Mouse (Mus musculus) liver, postnatal 0 days (tissue): ENCODE data around the gene Hesx1. TPM values are rescaled to one million over a fixed set of nuclear protein-coding genes. Genes with fewer than 3 reads are reported as not detected.
"Not testable (repeated sequence)": the region's sequence is repeated elsewhere in the genome, so short reads cannot be mapped to it uniquely, and the experiment has no call there.

Experiments used
- ATAC-seq: fragments of 200-750 bp; cut with Nextera tagmentation; 2 replicates; pipeline ENCODE4 v1.8.0; 2017; ENCODE audit warnings: mild to moderate bottlenecking, moderate library complexity
- DNase-seq: peaks from one replicate; pipeline ENCODE4 v3.0.0-alpha.2; 2016
- H3K27ac ChIP-seq: fragments of 300-500 bp; sonication (generic); 2 replicates; pipeline ENCODE4 v1.5.1; 2014; ENCODE audit warnings: antibody characterized with exemption, moderate library complexity, mild to moderate bottlenecking, low read depth
- H3K27me3 ChIP-seq: fragments of 300-500 bp; sonication (generic); 2 replicates; pipeline ENCODE4 v1.6.1; 2014; ENCODE audit warnings: low read length, control low read depth, mixed read lengths; ENCODE audit not compliant: insufficient read depth
- H3K36me3 ChIP-seq: fragments of 300-500 bp; sonication (generic); replicated peaks from 2 replicates; pipeline ENCODE4 v1.6.1; 2014; ENCODE audit warnings: mild to moderate bottlenecking, control low read depth, low read length, moderate library complexity, mixed read lengths; ENCODE audit not compliant: insufficient read depth
- H3K4me1 ChIP-seq: fragments of 300-500 bp; sonication (generic); 2 replicates; pipeline ENCODE4 v1.6.1; 2014; ENCODE audit warnings: antibody characterized with exemption, mild to moderate bottlenecking, control low read depth; ENCODE audit not compliant: insufficient read depth
- H3K4me2 ChIP-seq: fragments of 300-500 bp; sonication (generic); 2 replicates; pipeline ENCODE4 v1.6.1; 2014; ENCODE audit warnings: low read depth, mild to moderate bottlenecking, low read length, moderate library complexity, mixed read lengths
- H3K4me3 ChIP-seq: fragments of 300-500 bp; sonication (generic); 2 replicates; pipeline ENCODE4 v1.5.1; 2014; ENCODE audit warnings: low read depth, low read length
- H3K9ac ChIP-seq: fragments of 300-500 bp; sonication (generic); replicated peaks from 2 replicates; pipeline ENCODE4 v1.6.1; 2014; ENCODE audit warnings: mild to moderate bottlenecking, moderate library complexity
- H3K9me3 ChIP-seq: fragments of 300-500 bp; sonication (generic); 2 replicates; pipeline ENCODE4 v1.6.1; 2016; ENCODE audit warnings: mild to moderate bottlenecking, control low read depth, low read length, mixed read lengths
- CTCF ChIP-seq: sonication (generic); IDR thresholded peaks from 2 replicates; pipeline ENCODE4 v1.5.1; 2016; ENCODE audit warnings: antibody characterized with exemption, low read depth
- EP300 ChIP-seq: IDR thresholded peaks from 2 replicates; pipeline ENCODE4 v1.6.1; 2016; ENCODE audit warnings: antibody characterized with exemption, low read depth, mild to moderate bottlenecking
- WGBS: fragments of 180-500 bp; shearing (Covaris S2); extraction: QIAGEN DNeasy Blood & Tissue Kit; methylation state at CpG from one replicate; pipeline ENCODE4 v1.1.7; 2014; ENCODE audit not compliant: insufficient replicate concordance; 5-methylcytosine and 5-hydroxymethylcytosine counted together
- polyA plus RNA-seq: library from polyadenylated mRNA; unstranded; fragments of >200 nt; fragmentation: Nextera tagmentation; extraction: Ambion mirVana; gene quantifications from 2 replicates; pipeline ENCODE4 v1.2.1, GENCODE M21; 2015

Gene Hesx1
- 1.5 and 2.3 TPM in 2 replicates for polyA plus RNA-seq

DNA sequence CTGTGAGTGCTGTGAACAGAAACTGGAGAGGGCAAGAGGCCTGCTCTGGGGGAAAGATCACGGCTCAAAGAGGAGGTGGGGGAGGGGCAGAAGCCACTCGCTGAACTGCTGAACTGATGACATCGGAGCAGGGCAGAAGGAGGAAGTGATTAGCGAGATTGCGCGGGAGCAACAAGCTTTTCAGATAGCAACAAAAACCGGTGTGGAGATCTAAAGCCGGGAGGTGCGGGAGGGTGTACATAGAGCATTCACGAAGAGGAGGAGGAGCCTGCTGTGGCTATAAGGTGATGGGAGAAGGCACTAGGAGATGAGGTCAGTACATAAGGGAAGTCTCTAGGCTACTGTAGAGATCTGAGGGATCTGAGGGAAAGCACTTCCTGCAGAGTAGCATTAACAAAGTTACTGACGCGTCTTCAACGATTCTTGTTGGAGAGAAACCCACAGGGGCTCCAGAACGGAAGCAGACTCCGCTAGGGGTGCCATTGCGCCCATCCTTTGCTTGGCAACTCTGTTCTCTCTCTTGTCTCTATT lies at the start of gene Hesx1:
Gene Hesx1 (plus strand): TSS at position 206 of the 531 bp plus-strand sequence.
- DNase-seq (peak; percentile 79), ATAC-seq (peak; percentile 85)
- peak within 1 kb of the TSS; percentile 71 for H3K4me2 ChIP-seq
- TF ChIP-seq EP300 (no peak), CTCF (peak; percentile 36)
- peak within 1 kb of the TSS; percentile 41 for H3K27ac ChIP-seq
- H3K36me3 ChIP-seq: no peaks in the 10 kb centered on the region
- no peaks in the 10 kb centered on the region for H3K27me3 ChIP-seq
- no peak within 1 kb of the TSS for H3K9ac ChIP-seq
- WGBS: 2% methylated on average over 16 of the region's 16 CpGs
- peak within 1 kb of the TSS; percentile 38 for H3K4me3 ChIP-seq
- no peaks in the 10 kb centered on the region for H3K9me3 ChIP-seq
- 0 out of 2 replicates have a peak, but pooled peaks cover 4% of the 10 kb centered on the region for H3K4me1 ChIP-seq

- ATAC-seq: not testable (repeated sequence)
Measured at GRCm38 (mm10) chr14:26956139-26956538, 38.1 kb upstream of the Hesx1 start.

GRCm38 (mm10) chr14:26960518-26960917 lies 33.7 kb upstream of the Hesx1 start:
- H3K9me3 ChIP-seq: no peaks in the 10 kb centered on the region
- no peak overlapping the region for H3K4me3 ChIP-seq
- WGBS: 67% methylated on average over 1 of the region's 1 CpGs
- DNase-seq (no peak), ATAC-seq (no peak)
- H3K4me1 ChIP-seq: no peaks in the 10 kb centered on the region
- H3K27ac ChIP-seq: no peak overlapping the region
- TF ChIP-seq CTCF (no peak), EP300 (no peak)
- no peak overlapping the region for H3K4me2 ChIP-seq
- H3K27me3 ChIP-seq: no peaks in the 10 kb centered on the region
- H3K9ac ChIP-seq: no peak overlapping the region
- H3K36me3 ChIP-seq: 0 out of 2 replicates have a peak, but pooled peaks cover 7% of the 10 kb centered on the region

More at GRCm38 (mm10) chr14:26956139-26956538, 38.1 kb upstream of the Hesx1 start:
- not testable (repeated sequence) for H3K27me3 ChIP-seq, H3K9ac ChIP-seq, H3K36me3 ChIP-seq, H3K9me3 ChIP-seq, H3K27ac ChIP-seq, H3K4me3 ChIP-seq, H3K4me2 ChIP-seq, H3K4me1 ChIP-seq, DNase-seq
- WGBS: 69% methylated on average over 2 of the region's 2 CpGs

DNA sequence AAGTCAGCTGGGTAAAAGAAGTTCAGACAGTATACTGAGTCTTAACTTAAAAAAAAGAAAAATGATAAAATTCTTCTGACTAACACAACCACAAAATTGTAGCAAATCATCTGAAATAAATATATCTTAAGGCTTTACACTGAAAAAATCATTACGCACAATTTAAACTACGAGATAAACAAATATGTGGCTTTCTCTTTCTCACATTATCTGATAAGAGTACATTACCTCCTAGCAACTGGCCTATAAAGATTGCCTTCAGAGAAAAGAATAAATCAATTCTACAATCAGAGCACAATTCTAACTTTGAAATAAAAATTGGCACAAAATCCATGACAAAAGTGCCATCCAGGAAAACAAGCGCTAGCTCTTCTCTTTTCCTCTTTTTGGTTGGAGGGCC lies 25.1 kb upstream of the Hesx1 start:
- peak overlapping the region; percentile 96 for H3K4me3 ChIP-seq

GRCm38 (mm10) chr14:26969856-26970407 lies 24.3 kb upstream of the Hesx1 start:
- Histone ChIP-seq H3K4me2 (peak overlapping the region; percentile 93), H3K4me1 (peaks cover 18% of the 10 kb centered on the region), H3K27me3 (no peaks in the 10 kb centered on the region), H3K4me3 (peak overlapping the region; percentile 96), H3K9me3 (no peaks in the 10 kb centered on the region), H3K27ac (peak overlapping the region; percentile 90), H3K36me3 (no peaks in the 10 kb centered on the region), H3K9ac (peak overlapping the region; percentile 94)
- DNase-seq: no peak
- WGBS: under 1% methylated on average over 61 of the region's 62 CpGs
- TF ChIP-seq EP300 (no peak), CTCF (0 out of 2 replicates have a peak, but pooled peaks have one; percentile 4)
- peak; percentile 68 for ATAC-seq

More for the DNA sequence above, 25.1 kb upstream of the Hesx1 start:
- no peak for TF ChIP-seq EP300
- TF ChIP-seq CTCF: no peak
- ATAC-seq: no peak
- H3K27me3 ChIP-seq: no peaks in the 10 kb centered on the region
- 51% methylated on average over 3 of the region's 3 CpGs for WGBS
- H3K4me2 ChIP-seq: peak overlapping the region; percentile 93
- DNase-seq: no peak
- H3K27ac ChIP-seq: no peak overlapping the region
- no peaks in the 10 kb centered on the region for H3K9me3 ChIP-seq
- peak overlapping the region; percentile 94 for H3K9ac ChIP-seq
- H3K36me3 ChIP-seq: no peaks in the 10 kb centered on the region
- peaks cover 18% of the 10 kb centered on the region for H3K4me1 ChIP-seq

GRCm38 (mm10) chr14:26970439-26970932 lies 23.7 kb upstream of the Hesx1 start:
- TF ChIP-seq EP300 (no peak), CTCF (no peak)
- Histone ChIP-seq H3K4me1 (peaks cover 18% of the 10 kb centered on the region), H3K27ac (peak overlapping the region; percentile 90), H3K4me3 (peak overlapping the region; percentile 96), H3K27me3 (no peaks in the 10 kb centered on the region), H3K9ac (peak overlapping the region; percentile 94), H3K4me2 (peak overlapping the region; percentile 93), H3K9me3 (no peaks in the 10 kb centered on the region), H3K36me3 (no peaks in the 10 kb centered on the region)
- WGBS: under 1% methylated on average over 38 of the region's 53 CpGs
- ATAC-seq: peak; percentile 98
- DNase-seq: peak; percentile 98
